Mouse (Mus musculus) lung, embryonic 14.5 days (tissue): ENCODE results near the gene Ngdn. TPM values are rescaled to one million over a fixed set of nuclear protein-coding genes. Genes with fewer than 3 reads are reported as not detected.

Source experiments
- ATAC-seq: fragments of 200-750 bp; cut with Nextera tagmentation; 2 replicates; pipeline ENCODE4 v1.8.0; 2017; ENCODE audit warnings: mild to moderate bottlenecking, moderate TSS enrichment, moderate library complexity; ENCODE audit not compliant: insufficient read depth
- DNase-seq: peaks from one replicate; pipeline ENCODE4 v3.0.0-alpha.2; 2015
- H3K27ac ChIP-seq: fragments of 300-500 bp; sonication (generic); 2 replicates; pipeline ENCODE4 v1.5.1; 2014; ENCODE audit warnings: low read depth, mild to moderate bottlenecking, moderate library complexity
- H3K27me3 ChIP-seq: fragments of 300-500 bp; sonication (generic); 2 replicates; pipeline ENCODE4 v1.6.1; 2014; ENCODE audit warnings: low read length, control low read depth; ENCODE audit not compliant: insufficient read depth
- H3K36me3 ChIP-seq: fragments of 300-500 bp; sonication (generic); 2 replicates; pipeline ENCODE4 v1.6.1; 2014; ENCODE audit warnings: control low read depth; ENCODE audit not compliant: insufficient read depth
- H3K4me1 ChIP-seq: fragments of 300-500 bp; sonication (generic); 2 replicates; pipeline ENCODE4 v1.6.1; 2014; ENCODE audit warnings: antibody characterized with exemption, control low read depth; ENCODE audit not compliant: insufficient read depth
- H3K4me2 ChIP-seq: fragments of 300-500 bp; sonication (generic); 2 replicates; pipeline ENCODE4 v1.6.1; 2014; ENCODE audit warnings: mild to moderate bottlenecking
- H3K4me3 ChIP-seq: fragments of 300-500 bp; sonication (generic); 2 replicates; pipeline ENCODE4 v1.5.1; 2014; ENCODE audit warnings: low read depth, low read length
- H3K9ac ChIP-seq: fragments of 300-500 bp; sonication (generic); 2 replicates; pipeline ENCODE4 v1.6.1; 2014
- H3K9me3 ChIP-seq: fragments of 300-500 bp; sonication (generic); 2 replicates; pipeline ENCODE4 v1.6.1; 2016; ENCODE audit warnings: low read depth, low read length, control low read depth
- CTCF ChIP-seq: IDR thresholded peaks from 2 replicates; pipeline ENCODE4 v1.5.1; 2016; ENCODE audit warnings: antibody characterized with exemption, low read depth
- WGBS: fragments of 180-500 bp; shearing (Covaris S2); extraction: QIAGEN DNeasy Blood & Tissue Kit; methylation state at CpG from one replicate; pipeline ENCODE4 v1.1.7; 2014; 5-methylcytosine and 5-hydroxymethylcytosine counted together
- polyA plus RNA-seq: library from polyadenylated mRNA; unstranded; fragments of >200 nt; fragmentation: Nextera tagmentation; extraction: Ambion mirVana; gene quantifications from 2 replicates; pipeline ENCODE4 v1.2.1, GENCODE M21; 2014

Gene Ngdn
- polyA plus RNA-seq, 1 experiment from 2014 or later, result 81.6 TPM

DNA sequence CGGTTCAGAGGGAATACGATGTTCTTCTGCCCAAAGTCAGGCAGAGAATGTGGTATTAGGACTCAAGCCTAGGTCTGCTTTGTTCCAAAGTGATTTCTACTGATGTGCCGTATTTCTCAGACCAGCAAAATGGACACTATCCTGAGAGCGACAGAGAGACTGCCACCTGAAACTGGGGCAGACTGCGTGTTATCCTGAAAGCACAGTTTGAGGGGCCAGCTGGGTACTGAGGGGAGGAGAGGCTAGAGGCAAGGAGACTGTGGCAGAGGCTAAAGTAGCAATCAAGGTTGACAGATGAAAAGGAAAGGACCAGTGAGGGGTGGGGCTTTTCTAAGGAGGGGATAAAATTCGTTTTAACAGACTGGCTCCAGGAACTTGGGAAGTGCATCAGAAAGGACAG is 14.4 kb upstream of the Ngdn start:
- DNase-seq, result no peak
- H3K27ac ChIP-seq, result no peak overlapping the region
- H3K4me3 ChIP-seq, result no peak overlapping the region
- peaks cover 26% of the 10 kb centered on the region for H3K4me1 ChIP-seq
- no peak for ATAC-seq
- H3K36me3 ChIP-seq, result no peaks in the 10 kb centered on the region
- no peak overlapping the region for H3K9ac ChIP-seq
- H3K9me3 ChIP-seq, result no peaks in the 10 kb centered on the region
- H3K27me3 ChIP-seq, result no peaks in the 10 kb centered on the region
- H3K4me2 ChIP-seq, result no peak overlapping the region
- 77% methylated on average over 6 of the region's 6 CpGs for WGBS
- no peak for TF ChIP-seq CTCF

DNA sequence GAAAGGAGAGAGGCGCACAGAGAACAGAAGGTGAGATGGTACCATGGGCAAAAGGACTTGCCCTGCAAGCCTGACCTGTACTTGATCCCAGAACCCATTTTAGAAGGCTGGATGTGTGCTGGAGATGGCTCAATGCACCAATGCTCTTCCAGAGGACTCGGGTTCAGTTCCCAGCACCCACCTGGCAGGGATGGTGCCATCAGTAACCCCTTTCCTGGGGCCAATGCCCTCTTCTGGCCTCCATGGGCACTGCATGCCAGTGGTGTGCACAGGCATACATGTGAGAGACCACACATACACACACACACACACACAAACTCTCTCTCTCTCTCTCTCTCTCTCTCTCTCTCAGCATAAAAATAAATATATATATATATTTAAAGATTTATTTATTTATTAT is 13.8 kb upstream of the Ngdn start:
- Histone ChIP-seq H3K36me3 (no peaks in the 10 kb centered on the region), H3K9me3 (no peaks in the 10 kb centered on the region), H3K4me2 (no peak overlapping the region), H3K4me1 (peaks cover 26% of the 10 kb centered on the region), H3K27me3 (no peaks in the 10 kb centered on the region), H3K27ac (no peak overlapping the region), H3K4me3 (no peak overlapping the region), H3K9ac (no peak overlapping the region)
- DNase-seq (no peak), ATAC-seq (no peak)
- WGBS, result 97% methylated on average over 2 of the region's 2 CpGs
- TF ChIP-seq CTCF, result no peak

DNA sequence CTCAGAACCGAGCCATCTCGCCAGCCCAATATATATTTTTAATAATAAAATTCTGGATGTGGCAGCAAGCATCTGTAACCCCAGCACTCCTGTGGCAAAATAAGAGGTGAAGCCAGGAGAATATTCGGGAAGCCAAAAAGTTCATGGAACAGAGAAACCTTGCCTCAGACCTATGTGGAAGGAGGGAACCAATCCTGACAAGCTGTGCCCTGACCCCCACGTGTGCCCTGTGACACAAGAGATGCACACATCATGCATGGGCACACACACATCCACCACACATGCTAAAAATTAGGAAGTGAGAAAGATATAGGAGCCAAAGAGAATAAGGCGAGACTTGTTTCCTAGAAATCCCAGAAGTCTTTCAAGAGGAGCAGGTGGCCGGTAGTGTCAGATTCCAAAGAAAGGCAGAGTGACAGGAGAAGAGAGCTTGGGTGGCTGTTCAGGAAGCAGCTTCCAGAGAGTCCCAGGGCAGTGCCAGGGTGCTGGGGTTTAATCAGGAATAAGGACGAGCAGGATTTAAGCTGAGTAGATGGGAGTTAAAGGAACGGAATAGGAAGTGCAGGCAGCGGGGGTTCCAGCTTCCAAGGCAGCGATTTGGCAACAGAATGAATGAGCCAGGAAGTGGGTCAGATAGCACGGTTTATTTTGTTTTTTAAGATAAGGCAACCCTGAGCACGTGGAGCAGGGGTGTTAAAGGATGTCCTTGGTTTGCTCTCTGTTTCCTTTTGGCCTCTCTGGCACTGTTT is 13.1 kb upstream of the Ngdn start:
- Histone ChIP-seq H3K9me3 (no peaks in the 10 kb centered on the region), H3K4me3 (no peak overlapping the region), H3K4me1 (peaks cover 26% of the 10 kb centered on the region), H3K27me3 (no peaks in the 10 kb centered on the region), H3K4me2 (peak overlapping the region; percentile 46), H3K9ac (no peak overlapping the region), H3K27ac (no peak overlapping the region), H3K36me3 (no peaks in the 10 kb centered on the region)
- peak; percentile 62 for DNase-seq
- TF ChIP-seq CTCF, result no peak
- 23% methylated on average over 12 of the region's 12 CpGs for WGBS
- ATAC-seq, result peak; percentile 48; the same call in 1 of the 2 replicates

DNA sequence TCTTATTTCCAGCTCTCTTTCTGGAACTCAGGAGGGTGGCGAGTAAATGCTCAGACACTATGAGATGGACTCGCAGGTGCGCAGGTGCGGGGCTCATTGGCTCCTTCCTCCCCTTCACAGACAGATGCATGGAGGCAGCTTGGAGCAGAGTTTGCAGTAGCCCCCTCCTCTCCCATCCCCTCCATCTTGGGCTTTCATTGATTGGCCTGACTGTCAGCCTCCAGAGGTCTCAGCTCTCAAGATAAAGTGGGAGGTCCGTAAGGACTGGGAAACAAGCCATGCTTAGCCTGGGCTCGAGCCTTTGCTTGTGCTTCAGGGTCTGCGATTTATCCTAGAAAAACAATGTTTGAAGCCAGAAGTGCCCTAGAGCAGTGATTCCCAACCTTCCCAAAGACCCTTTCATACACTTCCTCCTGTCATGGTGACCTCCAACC is 12.6 kb upstream of the Ngdn start:
- no peak overlapping the region for H3K9ac ChIP-seq
- H3K36me3 ChIP-seq, result no peaks in the 10 kb centered on the region
- peak; percentile 24; the same call in 1 of the 2 replicates for ATAC-seq
- DNase-seq, result peak; percentile 57
- TF ChIP-seq CTCF, result no peak
- H3K27ac ChIP-seq, result peak overlapping the region; percentile 24; the same call in 1 of the 2 replicates
- no peaks in the 10 kb centered on the region for H3K27me3 ChIP-seq
- peaks cover 26% of the 10 kb centered on the region for H3K4me1 ChIP-seq
- H3K4me2 ChIP-seq, result peak overlapping the region; percentile 46
- no peak overlapping the region for H3K4me3 ChIP-seq
- WGBS, result 17% methylated on average over 7 of the region's 7 CpGs
- H3K9me3 ChIP-seq, result no peaks in the 10 kb centered on the region

DNA sequence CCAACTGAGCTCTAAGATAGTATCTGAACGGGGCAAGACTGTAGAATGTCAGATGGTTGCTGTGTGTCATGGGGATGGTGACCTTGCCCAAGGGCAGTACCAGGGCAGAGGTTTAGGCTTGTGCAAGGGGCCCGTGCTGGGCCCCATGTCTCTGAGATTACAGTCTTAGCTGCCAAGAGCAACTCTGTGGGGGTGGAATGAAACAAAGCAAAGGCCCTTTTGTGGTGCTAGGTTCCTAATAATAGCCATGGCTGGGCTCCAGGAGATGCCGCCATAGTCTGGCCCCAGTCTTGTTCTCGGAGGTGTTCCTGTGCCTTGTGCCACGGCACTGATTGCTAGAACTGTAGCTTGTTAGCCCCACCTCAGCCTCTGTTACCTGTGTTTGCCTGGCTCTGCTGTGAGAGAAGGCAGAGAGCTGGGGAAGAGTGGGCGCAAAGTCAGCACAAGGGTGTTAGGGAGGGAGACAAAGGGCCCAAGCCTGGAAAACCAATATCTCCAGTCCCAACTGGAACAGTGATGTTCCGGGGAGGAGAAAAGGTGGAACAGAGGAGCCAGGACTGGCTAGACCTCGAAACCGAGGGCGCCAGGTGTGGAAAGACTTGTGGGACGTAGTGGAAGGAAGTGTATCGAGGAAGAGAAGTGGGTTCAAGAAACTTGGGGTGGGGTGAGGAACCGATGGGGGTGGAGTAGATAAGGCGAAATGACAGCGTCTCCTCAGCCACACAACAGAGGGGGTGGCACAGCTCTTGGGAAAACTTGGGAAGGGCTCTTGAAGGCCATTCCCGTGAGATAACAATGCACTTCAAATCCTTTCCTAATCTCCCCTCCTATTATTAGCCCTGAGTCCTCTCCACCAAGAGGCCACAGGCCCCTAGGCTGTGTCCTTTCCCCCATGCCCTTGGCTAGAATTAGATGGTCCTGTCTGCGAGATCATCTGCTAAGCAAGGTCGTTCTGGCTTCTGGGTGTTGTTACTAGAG is 11.1 kb upstream of the Ngdn start:
- Histone ChIP-seq H3K4me3 (no peak overlapping the region), H3K36me3 (no peaks in the 10 kb centered on the region), H3K4me1 (peaks cover 26% of the 10 kb centered on the region), H3K9ac (no peak overlapping the region), H3K4me2 (no peak overlapping the region), H3K9me3 (no peaks in the 10 kb centered on the region), H3K27me3 (no peaks in the 10 kb centered on the region), H3K27ac (peak overlapping the region; percentile 36; the same call in 1 of the 2 replicates)
- WGBS, result 53% methylated on average over 18 of the region's 18 CpGs
- ATAC-seq (no peak), DNase-seq (no peak)
- TF ChIP-seq CTCF, result no peak

DNA sequence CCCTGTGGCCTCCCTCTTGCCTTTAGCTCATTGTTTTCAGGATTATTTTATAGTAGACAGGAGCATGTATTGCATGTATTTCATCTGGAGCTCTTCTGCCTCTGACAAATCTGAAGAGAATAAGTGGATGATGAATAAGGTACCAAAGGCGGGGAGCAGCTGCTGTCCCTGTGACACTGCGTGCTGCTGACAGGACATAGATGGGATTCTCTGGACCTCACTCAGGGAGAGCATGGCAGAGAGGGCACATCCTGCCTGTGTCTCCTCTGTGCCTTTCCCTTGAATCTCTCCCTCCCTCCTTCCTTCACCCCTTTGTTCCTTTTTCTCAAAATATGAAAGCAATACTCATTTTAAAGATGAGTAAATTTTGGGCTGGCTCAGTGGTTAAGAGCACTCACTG is 9.7 kb upstream of the Ngdn start:
- H3K4me1 ChIP-seq, result peaks cover 26% of the 10 kb centered on the region
- no peaks in the 10 kb centered on the region for H3K9me3 ChIP-seq
- H3K36me3 ChIP-seq, result no peaks in the 10 kb centered on the region
- no peaks in the 10 kb centered on the region for H3K27me3 ChIP-seq
- no peak overlapping the region for H3K4me2 ChIP-seq
- no peak overlapping the region for H3K4me3 ChIP-seq
- TF ChIP-seq CTCF, result no peak
- DNase-seq (peak; percentile 85), ATAC-seq (peak; percentile 53)
- 27% methylated on average over 2 of the region's 2 CpGs for WGBS
- H3K9ac ChIP-seq, result no peak overlapping the region
- H3K27ac ChIP-seq, result peak overlapping the region; percentile 42; the same call in 1 of the 2 replicates

DNA sequence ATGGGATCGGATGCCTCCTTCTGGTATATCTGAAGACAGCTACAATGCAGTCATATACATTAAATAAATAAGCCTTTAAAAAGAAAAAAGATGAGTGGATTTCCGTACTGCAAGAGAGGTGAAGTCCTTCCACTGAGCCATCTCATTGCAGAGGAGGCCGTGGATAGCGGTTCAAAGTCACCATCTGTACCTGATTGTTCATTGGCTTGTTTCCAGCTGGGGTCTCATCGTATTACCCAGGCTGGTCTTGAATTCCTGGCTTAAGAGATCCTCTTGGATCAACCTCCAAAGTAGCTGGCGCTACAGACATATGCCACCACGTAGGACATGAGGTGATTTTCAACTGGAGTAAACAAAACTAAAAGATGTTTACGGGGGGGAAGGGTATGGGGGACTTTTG is 9.3 kb upstream of the Ngdn start:
- Histone ChIP-seq H3K27ac (no peak overlapping the region), H3K4me3 (no peak overlapping the region)
- 69% methylated on average over 8 of the region's 8 CpGs for WGBS

More for the DNA sequence above, 9.3 kb upstream of the Ngdn start:
- no peak overlapping the region for H3K9ac ChIP-seq
- no peak overlapping the region for H3K4me2 ChIP-seq
- ATAC-seq (no peak), DNase-seq (no peak)
- H3K27me3 ChIP-seq, result no peaks in the 10 kb centered on the region
- TF ChIP-seq CTCF, result no peak
- H3K36me3 ChIP-seq, result no peaks in the 10 kb centered on the region
- no peaks in the 10 kb centered on the region for H3K9me3 ChIP-seq
- H3K4me1 ChIP-seq, result peaks cover 26% of the 10 kb centered on the region
